Mouse (Mus musculus): ENCODE results near the gene Golga4.

The Golga4 gene

DNA sequence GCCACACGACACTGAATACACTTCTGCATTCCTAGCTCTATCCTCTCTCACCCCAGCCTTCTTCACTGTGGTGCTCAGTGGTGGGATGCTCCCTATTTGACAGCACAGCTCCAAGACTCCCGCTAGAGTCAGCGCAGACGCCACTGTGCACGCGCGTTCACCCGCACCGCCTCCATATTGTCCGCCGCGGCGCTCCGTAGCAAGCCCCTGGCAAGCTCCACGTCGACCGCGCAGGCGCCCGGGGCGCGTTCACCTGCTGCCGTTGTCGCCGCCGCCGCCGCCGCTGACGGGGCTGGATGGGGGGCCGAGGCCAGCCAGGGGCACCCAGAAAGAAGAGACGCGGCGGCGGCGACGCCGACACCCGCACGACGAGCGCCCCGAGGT lies at the start of gene Golga4:
TSS of gene Golga4 (plus strand) at position 248 of the 384 bp plus-strand sequence.
- peak; percentile 92 for DNase-seq

DNA sequence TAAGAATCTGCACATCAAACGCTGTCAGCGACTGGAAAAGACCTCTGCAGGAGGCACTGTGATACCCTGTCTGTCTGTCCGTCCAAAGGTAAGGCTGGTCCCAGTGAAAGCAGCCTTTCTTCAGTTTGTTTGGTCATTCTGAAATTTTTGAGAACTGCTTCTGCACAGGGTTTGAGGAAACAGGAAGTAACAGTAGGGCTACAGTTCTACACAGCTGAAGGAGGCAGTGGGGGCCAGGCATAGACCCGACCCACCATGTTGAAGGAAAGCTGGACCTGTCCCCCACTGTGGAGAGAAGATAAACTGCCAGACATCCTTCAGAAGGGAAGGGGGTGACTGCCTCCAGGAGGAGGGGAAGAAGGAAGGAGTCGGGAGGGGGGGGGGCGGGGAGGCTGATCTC lies 49.7 kb upstream of the Golga4 start:
- DNase-seq: no peak

DNA sequence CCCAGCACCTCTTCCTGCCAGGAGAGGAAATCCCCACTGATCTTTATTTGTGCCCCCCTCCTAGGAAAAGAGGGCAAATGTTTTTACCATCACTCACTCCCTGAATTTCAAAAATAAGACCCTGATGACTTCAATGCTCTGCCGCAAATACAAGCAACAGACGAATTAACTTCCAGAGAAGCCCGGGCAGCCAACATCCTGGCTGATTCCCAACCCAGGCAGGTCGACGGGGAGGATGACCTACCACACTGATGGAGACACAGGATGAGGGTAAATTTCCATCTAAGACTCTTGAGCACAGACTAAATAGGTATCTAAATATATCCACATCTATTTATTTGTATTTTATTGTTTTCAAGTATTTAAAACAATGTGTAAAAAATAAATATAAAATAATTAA lies 48.0 kb upstream of the Golga4 start:
- no peak for DNase-seq

DNA sequence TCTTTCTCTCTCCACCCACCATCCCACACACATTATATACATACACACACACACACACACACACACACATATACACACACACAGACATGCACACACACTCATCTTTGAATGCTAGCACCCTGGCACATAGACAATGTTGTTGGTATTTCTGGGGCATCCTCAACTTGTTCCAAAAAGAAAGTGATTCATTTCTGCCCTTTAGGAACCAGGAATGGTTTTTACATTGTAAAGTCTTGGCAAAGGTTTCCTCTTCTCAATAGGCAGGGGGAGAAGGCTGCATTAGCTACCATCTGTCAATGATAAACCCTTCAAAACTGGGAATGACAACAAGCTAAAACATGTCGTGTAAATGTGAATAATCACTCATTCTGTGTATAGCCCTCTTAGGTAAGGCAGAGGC lies 42.0 kb upstream of the Golga4 start:
- DNase-seq: no peak

DNA sequence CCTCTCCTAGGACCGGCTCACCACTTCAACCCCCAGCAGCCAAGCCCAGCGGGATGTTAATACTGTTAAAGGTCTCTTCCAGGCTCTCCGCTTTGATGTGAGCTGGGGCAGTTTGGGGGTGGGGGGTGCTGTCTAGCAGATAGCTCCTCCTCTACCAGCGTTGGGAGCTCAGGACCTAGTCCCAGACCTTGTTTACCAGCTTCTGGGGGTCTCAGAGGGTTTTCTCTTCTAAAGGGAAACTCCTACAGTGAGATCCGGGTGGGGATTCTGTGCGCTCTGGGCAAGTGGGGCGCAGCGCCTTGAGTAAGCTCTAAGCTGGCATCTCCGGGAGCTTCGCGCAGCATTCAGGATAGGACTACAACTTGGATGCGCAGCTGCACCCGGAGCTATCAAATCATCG lies 37.8 kb upstream of the Golga4 start:
- DNase-seq: no peak

DNA sequence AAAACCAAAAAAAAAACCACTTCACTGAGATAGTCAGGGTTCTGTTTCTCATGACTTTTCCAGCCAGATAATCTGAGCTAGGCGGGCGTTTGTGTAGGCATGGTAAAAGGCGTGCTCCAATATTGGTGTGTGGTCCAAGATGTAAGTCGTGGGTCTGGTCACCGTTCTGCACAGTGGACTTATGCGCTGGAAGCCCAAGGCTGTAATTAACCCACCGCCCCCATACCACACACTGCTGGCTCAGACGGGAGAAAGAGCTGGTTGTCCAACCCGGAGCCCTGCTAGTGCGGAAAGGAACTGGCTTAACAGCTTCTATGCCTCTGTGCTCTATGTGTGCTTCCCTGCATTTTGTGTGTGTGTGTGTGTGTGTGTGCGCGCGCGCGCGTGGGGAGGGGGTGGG lies 36.8 kb upstream of the Golga4 start:
- DNase-seq: no peak

DNA sequence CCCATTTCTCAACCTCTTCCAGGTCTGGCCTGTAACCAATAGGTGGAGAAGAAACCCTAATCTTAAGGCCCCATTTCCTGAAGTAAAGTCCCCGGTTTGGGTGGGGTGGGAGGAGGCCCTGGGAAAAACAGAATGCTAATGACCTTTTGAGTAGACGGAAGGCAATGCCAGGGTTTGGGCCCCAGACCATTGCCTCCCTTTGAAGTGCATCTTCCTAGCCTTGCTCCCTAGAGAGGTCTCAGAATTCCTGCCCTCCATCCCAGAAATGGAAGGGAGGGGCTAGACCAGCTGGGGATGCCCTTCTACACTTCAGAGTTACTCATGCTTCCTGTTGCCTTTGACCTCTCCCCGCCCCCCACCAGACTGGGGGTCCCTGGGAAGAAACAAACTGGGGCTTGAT lies 34.8 kb upstream of the Golga4 start:
- DNase-seq: no peak

DNA sequence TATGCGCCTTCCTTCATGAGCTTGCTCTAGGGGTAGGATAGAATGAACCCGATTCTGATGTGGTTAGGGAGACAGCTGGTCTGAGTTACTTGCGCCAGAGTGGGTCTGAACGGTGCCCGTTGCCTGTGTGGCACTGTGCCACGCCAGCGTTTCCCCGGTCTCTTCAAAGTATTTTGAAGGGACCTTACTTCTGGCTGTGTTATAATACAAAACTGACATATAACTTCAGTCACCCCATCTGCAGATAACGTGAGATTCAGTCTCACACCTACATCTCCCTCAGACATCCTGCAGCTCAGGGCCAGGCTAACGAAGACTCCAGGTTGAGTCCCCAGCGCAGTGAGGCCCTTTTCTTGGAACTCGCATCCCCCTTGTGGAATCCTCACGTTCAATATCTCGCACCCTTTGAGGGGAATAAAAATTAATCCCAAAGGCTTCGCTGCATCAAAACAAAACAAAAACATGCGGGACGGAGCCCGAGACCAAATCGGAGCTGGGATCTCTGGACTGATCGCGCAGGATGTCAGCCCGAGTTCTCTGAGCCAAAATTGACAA lies 29.8 kb upstream of the Golga4 start:
- DNase-seq: no peak

DNA sequence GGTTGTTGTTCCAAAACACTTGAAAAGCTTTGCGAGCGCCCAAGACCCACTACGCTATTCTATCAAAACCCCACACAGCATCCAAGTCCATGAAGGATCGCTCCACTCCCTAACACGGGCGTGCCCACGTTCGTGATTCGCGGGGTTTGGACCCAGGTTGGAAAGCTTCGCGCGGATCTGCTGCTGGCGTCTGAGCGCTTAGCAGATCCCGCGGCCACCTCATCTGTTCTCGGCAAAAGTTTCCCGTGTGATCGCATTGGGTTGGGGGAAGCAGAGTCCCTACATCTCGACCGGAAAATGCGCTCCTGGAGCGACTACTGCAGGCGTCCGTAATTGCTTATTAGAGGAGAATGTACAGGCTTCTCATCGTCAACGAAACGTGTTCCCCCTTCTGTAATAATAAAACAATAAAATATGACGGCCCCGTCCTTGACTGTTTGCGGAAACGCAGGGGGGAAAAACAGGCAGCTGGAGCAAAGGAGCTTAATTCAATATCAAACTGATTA lies 29.2 kb upstream of the Golga4 start:
- DNase-seq: peak in 1 of 2 experiments; percentile 8

DNA sequence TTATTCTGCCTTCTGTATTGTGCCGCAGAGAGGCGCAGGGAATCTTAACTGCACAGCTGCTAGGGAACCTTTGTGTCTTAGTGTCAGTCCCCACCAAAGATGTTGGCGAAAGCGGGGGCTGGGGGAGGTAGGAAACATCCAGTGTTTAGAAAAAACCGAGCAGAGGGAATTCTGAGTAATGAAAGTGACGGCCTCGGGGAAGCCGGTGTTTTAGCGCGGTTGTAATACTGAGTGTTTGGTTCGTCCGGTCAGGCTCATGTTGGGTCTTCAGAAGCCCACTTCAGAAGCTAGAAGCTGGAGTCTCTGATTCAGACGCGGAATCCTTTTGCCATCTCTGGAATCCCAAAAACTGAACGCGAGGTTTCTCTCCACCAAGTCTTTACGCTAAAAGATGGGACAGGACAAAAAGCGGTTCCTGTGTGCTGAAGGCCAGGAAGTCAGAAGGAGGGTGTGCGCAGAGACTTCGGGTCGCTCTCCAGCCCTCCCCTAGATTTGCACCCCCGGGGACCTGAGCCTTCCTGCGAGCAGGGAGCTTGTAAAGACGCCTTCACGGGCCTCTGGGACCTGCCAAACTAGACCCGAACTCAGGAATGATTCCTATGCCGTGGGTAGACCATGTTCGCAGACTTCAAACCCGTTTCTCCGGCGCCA lies 28.7 kb upstream of the Golga4 start:
- DNase-seq: no peak

DNA sequence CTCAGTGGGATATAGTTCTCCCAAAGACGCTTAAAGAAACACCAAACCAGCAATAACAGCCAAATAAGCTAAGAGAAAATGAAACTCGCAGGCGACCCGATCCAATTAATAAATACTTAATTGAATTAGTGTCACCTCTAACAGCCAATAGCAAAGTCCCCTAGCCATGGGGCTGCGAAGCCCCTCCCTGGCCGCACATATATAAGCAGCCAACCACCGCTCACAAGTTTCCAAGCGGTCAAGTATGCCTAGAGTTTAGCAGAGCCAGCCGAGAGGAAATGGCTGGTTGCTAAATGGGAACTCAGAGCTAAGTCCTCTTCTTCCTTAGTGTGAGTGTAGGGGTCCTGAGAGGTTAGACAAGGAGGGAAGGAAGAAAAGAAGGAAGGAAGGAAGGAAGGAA lies 28.1 kb upstream of the Golga4 start, which contains the start of gene Eomes:
TSS of gene Eomes (plus strand) at position 252 of the 400 bp plus-strand sequence.
- no peak for DNase-seq

DNA sequence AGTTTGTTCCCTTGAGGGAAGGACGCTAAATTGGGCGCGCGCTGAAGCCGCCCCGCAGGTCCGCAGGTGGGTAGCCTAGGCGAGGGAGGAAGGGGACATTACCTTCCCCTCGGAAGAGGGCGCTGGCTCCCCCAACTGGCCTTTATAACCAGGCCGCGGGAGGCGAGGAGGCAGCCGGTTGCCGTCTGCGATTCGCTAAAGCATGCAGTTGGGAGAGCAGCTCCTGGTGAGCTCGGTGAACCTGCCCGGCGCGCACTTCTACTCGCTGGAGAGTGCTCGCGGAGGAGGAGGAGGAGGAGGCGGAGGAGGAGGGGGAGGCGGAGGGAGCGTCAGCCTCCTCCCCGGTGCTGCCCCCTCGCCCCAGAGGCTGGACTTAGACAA lies 27.6 kb upstream of the Golga4 start:
- DNase-seq: peak in 1 of 2 experiments; percentile 13

DNA sequence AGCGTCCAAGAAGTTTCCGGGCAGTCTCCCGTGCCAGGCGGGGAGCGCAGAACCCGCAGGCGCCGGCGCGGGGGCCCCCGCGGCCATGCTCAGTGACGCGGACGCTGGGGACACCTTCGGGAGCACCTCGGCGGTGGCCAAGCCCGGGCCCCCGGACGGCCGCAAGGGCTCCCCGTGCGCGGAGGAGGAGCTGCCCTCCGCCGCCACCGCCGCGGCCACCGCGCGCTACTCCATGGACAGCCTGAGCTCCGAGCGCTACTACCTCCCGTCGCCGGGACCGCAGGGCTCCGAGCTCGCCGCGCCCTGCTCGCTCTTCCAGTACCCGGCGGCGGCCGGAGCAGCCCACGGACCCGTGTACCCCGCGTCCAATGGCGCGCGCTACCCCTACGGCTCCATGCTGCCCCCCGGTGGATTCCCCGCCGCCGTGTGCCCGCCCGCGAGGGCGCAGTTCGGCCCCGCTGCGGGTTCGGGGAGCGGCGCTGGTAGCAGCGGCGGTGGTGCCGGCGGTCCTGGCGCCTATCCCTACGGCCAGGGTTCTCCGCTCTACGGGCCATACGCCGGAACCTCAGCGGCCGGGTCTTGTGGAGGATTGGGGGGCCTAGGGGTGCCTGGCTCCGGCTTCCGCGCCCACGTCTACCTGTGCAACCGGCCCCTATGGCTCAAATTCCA lies 27.1 kb upstream of the Golga4 start:
- peak; percentile 43 for DNase-seq

DNA sequence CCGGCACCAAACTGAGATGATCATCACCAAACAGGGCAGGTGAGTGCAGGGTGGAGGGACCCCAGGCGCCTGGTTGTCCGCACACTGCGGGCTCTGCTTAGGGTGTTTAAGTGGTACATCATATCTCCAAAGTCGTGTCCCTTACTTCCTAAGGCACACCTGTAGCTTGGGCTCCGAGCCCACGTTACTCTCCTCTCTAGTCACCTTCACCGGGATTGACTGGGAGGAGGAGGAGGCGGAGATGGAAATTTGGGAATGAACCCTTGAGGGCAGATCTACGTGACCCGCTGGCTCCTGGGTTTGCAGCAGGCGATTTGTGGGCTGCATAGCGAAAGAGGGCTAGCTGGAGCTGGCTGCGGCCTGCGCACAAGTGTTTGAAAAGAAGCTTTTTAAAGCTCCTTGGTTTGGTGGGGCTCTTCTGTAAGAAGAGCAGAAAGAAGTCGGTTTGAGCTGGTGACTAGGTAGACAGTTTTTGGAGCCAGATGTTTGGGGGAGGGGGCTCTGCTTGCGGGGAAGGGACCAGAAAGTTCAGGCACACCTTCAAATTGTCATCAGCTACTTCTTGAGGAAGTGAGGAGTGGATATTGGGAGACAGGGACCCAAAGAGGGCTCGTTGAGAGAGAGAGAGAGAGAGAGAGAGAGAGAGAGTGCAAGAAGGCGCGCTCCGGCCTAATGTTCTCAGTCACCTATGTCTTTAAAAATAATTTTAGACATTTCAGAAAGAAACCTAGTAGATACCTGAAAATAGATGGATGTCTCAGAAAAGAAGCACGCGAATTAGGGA lies 26.4 kb upstream of the Golga4 start:
- DNase-seq: no peak

DNA sequence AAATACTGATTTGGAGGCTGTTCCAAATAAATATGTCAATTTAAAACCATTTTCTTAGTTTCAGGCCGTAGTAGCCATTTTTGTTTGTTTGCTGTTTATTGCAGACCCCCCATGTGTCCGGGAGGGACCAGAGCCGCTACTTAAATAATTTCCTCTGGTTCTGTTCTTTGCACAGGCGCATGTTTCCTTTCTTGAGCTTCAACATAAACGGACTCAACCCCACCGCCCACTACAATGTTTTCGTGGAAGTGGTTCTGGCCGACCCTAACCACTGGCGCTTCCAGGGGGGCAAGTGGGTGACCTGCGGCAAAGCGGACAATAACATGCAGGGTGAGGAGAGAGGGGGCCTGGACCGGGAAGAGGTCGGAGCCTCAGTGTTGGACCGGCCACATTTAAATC lies 25.8 kb upstream of the Golga4 start:
- no peak for DNase-seq

DNA sequence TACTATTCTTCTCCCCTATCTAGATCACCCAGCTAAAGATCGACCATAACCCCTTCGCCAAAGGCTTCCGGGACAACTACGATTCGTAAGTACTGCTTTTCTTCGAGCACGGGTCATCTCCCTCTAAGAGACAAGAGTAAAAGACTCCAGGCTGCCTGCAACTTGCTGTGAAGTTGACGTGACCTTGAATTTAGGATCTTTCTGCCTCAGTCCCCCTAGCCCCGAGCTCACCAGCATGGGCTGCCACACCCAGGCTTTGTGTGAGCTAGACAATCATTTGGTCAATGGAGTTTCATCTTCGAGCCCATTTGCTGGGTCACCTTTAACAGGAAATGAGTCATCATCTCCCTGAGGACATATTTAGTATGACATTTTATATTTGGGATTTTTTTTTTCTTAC lies 23.9 kb upstream of the Golga4 start:
- no peak for DNase-seq

DNA sequence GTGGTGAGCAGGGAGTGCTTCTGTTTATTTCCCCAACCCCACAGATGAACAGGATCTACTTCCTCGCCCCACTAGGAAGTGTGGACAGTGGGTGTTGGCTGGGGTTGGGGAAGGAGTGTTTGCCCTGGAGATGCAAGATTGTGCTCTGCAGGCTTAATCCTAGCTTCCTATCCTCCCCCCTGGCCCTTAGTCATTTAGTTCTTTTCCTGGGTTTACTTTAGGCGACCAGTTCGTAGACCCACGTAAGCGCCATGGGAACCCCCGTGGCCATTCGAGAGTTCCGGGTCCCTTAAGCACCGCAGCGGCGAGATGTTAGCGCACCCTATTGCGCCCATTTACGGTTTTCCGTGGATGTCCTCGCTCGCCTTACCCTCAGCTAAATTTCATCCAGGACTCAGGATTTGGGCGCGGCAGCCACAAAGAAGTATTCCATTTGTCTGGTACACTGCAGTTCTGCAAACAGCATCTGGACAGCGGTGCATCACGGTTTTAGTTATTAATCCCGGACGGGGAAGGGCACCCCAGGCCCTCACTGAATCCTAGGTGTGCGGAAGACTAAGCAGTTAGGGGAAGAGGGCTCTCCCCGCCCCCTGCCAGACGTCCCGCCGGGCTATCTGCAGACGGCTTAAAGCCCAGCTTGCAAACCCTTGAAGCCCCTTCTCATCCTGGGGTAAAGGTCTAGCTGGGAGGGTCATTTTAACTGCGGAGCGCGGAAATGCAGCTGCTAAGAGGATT lies 19.5 kb upstream of the Golga4 start:
- DNase-seq: no peak

DNA sequence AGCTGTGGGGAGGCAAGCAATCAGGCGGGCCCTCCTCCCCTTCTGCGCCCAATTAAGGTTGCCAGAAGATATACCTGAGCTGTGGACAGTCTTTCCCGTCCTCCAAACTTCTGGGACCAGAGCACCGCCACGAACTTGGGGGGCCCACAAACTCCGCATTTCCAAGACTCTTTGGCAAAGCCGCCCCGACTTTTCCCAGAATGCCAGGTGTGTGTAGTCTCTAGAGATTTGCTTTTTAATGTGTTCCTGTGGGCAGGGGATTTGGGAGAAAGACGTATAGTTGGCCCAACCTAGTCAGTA lies 19.0 kb upstream of the Golga4 start:
- no peak for DNase-seq

DNA sequence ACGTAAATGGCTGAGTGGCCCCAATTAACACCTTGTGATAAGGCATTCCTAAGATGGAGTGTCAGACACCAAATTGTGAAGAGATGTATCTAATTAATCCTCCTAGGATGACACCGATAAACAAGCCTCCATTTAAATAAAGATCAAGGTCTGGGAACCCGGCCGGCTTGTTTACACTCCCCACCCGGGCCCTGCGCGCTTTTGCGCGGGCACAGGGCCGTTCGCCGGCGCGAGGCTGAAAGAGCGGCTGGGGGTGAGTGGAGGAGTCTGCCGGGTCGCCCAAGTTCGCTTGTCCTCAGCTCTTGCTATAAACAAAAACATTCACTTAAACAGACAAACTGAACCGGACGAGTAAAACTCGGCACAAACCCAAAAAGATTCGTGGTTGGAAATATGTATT lies 18.4 kb upstream of the Golga4 start:
- no peak for DNase-seq

DNA sequence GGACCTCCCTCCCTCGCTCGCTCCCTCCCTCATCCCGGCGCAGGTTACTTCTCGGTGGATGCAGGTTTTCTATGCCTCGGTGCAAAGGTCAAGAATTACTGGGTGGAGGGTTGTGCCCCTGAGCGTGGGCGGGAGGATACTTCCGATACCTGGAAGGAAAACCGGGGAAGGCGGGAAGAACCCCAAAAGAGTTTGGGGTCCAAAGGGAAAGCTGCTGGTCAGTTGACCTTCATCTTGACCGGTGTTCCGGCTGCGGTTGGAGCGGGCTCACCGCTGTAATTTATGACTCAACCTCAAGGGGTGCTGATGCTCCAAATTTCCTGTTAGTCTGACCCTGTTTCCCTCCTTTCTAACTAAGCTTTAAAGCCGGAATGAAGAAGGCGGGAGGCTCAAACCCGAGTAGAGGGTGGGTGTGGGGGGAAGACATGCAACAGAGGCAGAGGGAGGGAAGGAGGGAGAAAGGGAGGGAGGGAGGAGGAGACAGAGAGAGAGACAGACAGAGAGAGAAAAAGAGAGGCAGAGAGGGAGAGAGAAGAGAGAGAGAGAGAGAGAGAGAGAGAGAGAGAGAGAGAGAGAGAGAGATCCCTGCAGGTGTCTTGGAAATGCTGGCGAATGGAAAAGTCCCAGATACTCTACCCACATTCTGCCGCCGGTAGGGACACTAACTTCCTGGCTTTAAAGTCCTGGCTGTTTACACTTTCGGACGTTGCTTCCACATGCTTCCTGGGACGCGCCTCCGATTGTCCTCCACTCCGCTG lies 17.8 kb upstream of the Golga4 start:
- DNase-seq: peak; percentile 46 to 74

DNA sequence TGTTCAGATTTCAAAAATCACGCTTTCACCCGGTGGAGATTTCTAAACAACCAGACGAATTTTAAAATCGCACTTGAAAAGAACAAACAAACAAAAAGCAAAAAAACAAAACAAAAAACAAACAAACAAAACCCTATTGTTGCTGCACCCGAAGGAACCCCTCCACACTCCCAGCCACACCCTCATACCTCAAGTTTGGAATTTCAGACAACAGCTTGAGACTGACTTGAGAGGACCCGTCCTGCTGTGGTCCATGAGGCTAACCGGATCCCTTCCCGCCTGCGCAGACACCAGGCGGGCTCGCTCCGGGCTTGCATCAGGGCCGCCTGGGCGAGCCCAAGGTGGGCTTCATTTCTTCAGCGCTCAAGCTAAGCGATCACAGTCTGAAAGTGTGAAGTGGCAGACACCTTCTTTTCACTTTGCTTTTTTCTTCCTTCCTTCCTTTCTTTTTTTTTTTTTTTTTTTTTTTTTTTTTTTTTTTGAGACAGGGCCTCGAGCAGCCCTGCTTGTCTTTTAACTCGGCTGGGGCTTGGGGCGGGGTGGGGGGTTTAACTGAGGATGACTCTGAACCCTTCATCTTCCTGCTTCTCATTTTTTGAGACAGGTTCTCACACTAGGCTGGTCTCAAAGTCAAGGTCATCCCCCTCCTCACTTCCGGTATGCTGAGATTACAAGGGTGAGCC lies 17.0 kb upstream of the Golga4 start:
- DNase-seq: no peak

DNA sequence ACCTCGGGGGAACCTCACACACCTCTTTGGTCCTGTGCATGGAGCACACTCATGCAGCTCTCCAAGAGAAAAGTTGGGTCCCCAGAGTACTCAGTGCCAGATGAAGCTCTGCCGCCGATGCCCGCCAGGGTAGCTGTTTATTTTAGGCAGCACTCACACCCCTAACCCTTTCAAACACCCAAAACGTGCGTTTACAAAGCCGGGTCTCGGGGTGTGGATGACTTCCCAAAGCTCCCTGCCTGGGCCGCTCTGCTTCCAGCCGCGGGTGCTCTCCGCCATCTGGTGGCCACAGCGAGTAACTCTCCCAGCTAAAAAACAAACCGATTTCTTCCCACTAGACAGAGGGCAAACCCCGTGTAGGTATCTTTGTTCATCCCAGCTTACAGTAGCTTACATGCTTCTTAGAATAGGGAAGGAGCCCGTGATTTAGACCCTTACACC lies 16.5 kb upstream of the Golga4 start:
- peak; percentile 73 to 80 for DNase-seq

Measured in lung, postnatal 4 days (tissue).